Mouse (Mus musculus) midbrain, postnatal 0 days (tissue): ENCODE measurements at regions not wholly inside any gene's neighbourhood (a gene's known extent, or its start where the extent isn't known, plus 50 kb on each side); places are given as distances from the start of the nearest gene placed in this dataset.

Experiments
- ATAC-seq: fragments of 200-750 bp; cut with Nextera tagmentation; 2 replicates; pipeline ENCODE4 v1.8.0; 2017; ENCODE audit warnings: moderate number of reproducible peaks, mild to moderate bottlenecking, moderate TSS enrichment, moderate library complexity; ENCODE audit not compliant: low FRiP score
- DNase-seq: peaks from one replicate; pipeline ENCODE4 v3.0.0-alpha.2; 2015; ENCODE audit warnings: low spot score
- H3K27ac ChIP-seq: fragments of 300-500 bp; sonication (generic); 2 replicates; pipeline ENCODE4 v1.5.1; 2014; ENCODE audit warnings: low read depth, mild to moderate bottlenecking, low read length, mixed read lengths
- H3K27me3 ChIP-seq: fragments of 300-500 bp; sonication (generic); 2 replicates; pipeline ENCODE4 v1.6.1; 2014; ENCODE audit warnings: low read length, control low read depth, mixed read lengths; ENCODE audit not compliant: insufficient read depth
- H3K36me3 ChIP-seq: fragments of 300-500 bp; sonication (generic); 2 replicates; pipeline ENCODE4 v1.6.1; 2014; ENCODE audit warnings: low read length, control low read depth, mixed read lengths; ENCODE audit not compliant: insufficient read depth
- H3K4me1 ChIP-seq: fragments of 300-500 bp; sonication (generic); 2 replicates; pipeline ENCODE4 v1.6.1; 2014; ENCODE audit warnings: mild to moderate bottlenecking, control low read depth, antibody characterized with exemption, low read length, mixed read lengths; ENCODE audit not compliant: insufficient read depth
- H3K4me2 ChIP-seq: fragments of 300-500 bp; sonication (generic); 2 replicates; pipeline ENCODE4 v1.6.1; 2014; ENCODE audit warnings: low read depth, mild to moderate bottlenecking, low read length, mixed read lengths; ENCODE audit not compliant: poor library complexity, severe bottlenecking
- H3K4me3 ChIP-seq: fragments of 300-500 bp; sonication (generic); 2 replicates; pipeline ENCODE4 v1.5.1; 2014; ENCODE audit warnings: low read depth, mild to moderate bottlenecking, low read length, moderate library complexity
- H3K9ac ChIP-seq: fragments of 300-500 bp; sonication (generic); replicated peaks from 2 replicates; pipeline ENCODE4 v1.6.1; 2014; ENCODE audit warnings: mild to moderate bottlenecking, low read length, moderate library complexity, mixed read lengths; ENCODE audit not compliant: poor library complexity, severe bottlenecking
- H3K9me3 ChIP-seq: fragments of 300-500 bp; sonication (generic); 2 replicates; pipeline ENCODE4 v1.6.1; 2016; ENCODE audit warnings: low read length, control low read depth
- CTCF ChIP-seq: IDR thresholded peaks from 2 replicates; pipeline ENCODE4 v1.5.1; 2016; ENCODE audit warnings: antibody characterized with exemption, mild to moderate bottlenecking
- WGBS: fragments of 180-500 bp; shearing (Covaris S2); extraction: QIAGEN DNeasy Blood & Tissue Kit; methylation state at CpG from one replicate; pipeline ENCODE4 v1.1.7; 2014; 5-methylcytosine and 5-hydroxymethylcytosine counted together

DNA sequence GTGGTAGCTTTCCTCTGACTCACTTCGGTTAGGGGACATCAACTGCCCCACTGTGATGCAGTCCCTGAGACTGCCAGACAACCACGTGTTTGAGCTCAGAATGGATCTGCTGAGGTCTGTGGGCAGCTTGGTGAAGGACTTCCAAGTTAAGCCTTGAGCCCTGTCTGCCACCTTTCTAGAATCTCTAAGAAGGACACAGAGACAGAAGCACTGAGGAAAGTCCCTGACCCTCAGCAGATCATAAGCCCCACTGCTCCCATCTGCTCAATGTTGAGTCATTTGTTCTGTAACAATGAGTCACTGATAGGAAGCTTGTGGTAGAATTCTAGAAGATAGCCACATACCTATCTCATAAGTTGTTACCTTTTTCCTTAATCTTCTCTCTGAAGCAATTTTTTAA, 315.4 kb downstream of the Rps6kc1 start:
- H3K4me3 ChIP-seq = no peak overlapping the region
- WGBS = 83% methylated on average over 2 of the region's 2 CpGs
- H3K27ac ChIP-seq = no peak overlapping the region
- no peaks in the 10 kb centered on the region for H3K4me1 ChIP-seq
- no peak overlapping the region for H3K9ac ChIP-seq
- ATAC-seq (no peak), DNase-seq (no peak)
- H3K4me2 ChIP-seq = no peak overlapping the region
- no peak for TF ChIP-seq CTCF
- H3K36me3 ChIP-seq = no peaks in the 10 kb centered on the region
- H3K27me3 ChIP-seq = no peaks in the 10 kb centered on the region
- no peaks in the 10 kb centered on the region for H3K9me3 ChIP-seq

DNA sequence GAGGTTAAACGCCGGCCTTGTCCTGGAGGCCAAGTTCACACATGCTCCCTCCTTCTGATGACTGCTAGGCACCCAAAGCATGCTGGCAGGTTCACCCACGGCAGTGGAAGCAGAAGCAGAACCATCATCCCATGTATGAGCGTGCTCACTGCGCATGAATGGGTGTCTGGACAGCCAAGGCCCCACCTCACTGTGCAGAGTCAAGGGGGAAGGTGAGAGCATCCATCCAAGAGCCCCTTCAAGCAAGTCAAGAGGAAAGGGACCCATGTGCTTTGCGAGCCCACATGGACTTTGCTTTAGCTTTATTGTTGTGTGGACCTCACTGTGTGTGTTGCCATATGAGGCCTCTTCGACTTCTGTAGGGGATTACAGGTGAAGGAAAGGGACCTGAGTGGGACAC, 319.9 kb downstream of the Rps6kc1 start:
- no peaks in the 10 kb centered on the region for H3K36me3 ChIP-seq
- no peaks in the 10 kb centered on the region for H3K9me3 ChIP-seq
- no peaks in the 10 kb centered on the region for H3K4me1 ChIP-seq
- TF ChIP-seq CTCF = no peak
- 94% methylated on average over 7 of the region's 7 CpGs for WGBS
- DNase-seq = no peak
- no peak overlapping the region for H3K4me3 ChIP-seq
- H3K9ac ChIP-seq = no peak overlapping the region
- H3K27ac ChIP-seq = no peak overlapping the region
- H3K27me3 ChIP-seq = no peaks in the 10 kb centered on the region
- H3K4me2 ChIP-seq = no peak overlapping the region
- ATAC-seq = no peak

DNA sequence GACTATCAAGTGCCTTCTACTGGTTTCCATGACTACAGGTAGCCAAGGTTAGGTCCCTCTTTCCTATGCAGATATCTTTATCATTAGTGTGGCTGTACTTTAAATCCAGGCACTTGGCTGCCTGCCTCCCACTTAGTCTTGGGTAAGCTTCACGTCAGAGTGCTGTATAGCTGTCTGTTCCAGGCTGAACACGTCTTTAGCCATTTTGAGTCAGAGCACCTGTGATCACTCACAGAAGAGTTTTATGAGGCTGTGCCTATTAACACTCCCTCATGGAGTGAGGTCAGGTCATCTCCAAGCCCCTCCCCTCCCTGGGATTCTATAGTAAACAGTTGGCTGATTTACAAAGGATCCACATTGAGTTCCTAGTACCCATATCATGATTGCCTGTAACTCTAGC, 322.0 kb downstream of the Rps6kc1 start:
- Histone ChIP-seq H3K4me3 (no peak overlapping the region), H3K4me2 (no peak overlapping the region), H3K9me3 (no peaks in the 10 kb centered on the region), H3K27me3 (no peaks in the 10 kb centered on the region), H3K27ac (no peak overlapping the region), H3K4me1 (no peaks in the 10 kb centered on the region), H3K36me3 (no peaks in the 10 kb centered on the region), H3K9ac (no peak overlapping the region)
- TF ChIP-seq CTCF = no peak
- 81% methylated on average over 2 of the region's 2 CpGs for WGBS
- ATAC-seq (no peak), DNase-seq (no peak)

- Histone ChIP-seq H3K4me1 (no peaks in the 10 kb centered on the region), H3K27me3 (no peaks in the 10 kb centered on the region), H3K36me3 (no peaks in the 10 kb centered on the region), H3K4me3 (no peak overlapping the region), H3K4me2 (no peak overlapping the region), H3K9ac (no peak overlapping the region), H3K9me3 (no peaks in the 10 kb centered on the region), H3K27ac (no peak overlapping the region)
- no peak for TF ChIP-seq CTCF
- ATAC-seq (no peak), DNase-seq (no peak)
- 85% methylated on average over 6 of the region's 6 CpGs for WGBS
Measured at GRCm38 (mm10) chr1:190583272-190583671, 328.3 kb downstream of the Rps6kc1 start.

DNA sequence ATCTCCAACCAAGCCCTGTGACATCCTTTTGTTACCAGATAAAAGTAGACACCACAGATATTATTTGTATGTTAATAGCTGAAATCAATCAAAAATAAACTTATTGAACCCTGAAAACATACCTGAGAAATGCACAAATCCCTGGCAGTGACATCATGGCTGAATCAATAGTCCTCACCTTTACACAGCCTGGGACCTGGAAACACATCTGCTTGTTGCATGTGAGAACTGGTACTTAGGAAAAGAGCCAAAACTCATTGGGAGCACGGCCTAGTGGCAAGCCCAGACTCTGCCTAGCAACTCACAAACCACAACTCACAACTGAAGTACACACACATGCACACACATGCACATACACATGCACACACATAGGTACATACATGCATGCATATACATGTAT, 330.9 kb downstream of the Rps6kc1 start:
- no peaks in the 10 kb centered on the region for H3K27me3 ChIP-seq
- ATAC-seq (no peak), DNase-seq (no peak)
- TF ChIP-seq CTCF = no peak
- no peak overlapping the region for H3K4me2 ChIP-seq
- no peak overlapping the region for H3K4me3 ChIP-seq
- 97% methylated on average over 1 of the region's 1 CpGs for WGBS
- H3K27ac ChIP-seq = no peak overlapping the region
- no peaks in the 10 kb centered on the region for H3K9me3 ChIP-seq
- H3K36me3 ChIP-seq = no peaks in the 10 kb centered on the region
- H3K9ac ChIP-seq = no peak overlapping the region
- H3K4me1 ChIP-seq = no peaks in the 10 kb centered on the region

GRCm38 (mm10) chr1:190570981-190571380, 340.6 kb downstream of the Rps6kc1 start:
- WGBS = 40% methylated on average over 4 of the region's 4 CpGs
- no peak overlapping the region for H3K27ac ChIP-seq
- TF ChIP-seq CTCF = no peak
- H3K4me3 ChIP-seq = no peak overlapping the region
- no peaks in the 10 kb centered on the region for H3K9me3 ChIP-seq
- no peaks in the 10 kb centered on the region; the same call in 1 of the 2 replicates for H3K4me1 ChIP-seq
- no peak for ATAC-seq
- no peak overlapping the region for H3K9ac ChIP-seq
- no peaks in the 10 kb centered on the region for H3K27me3 ChIP-seq
- no peaks in the 10 kb centered on the region for H3K36me3 ChIP-seq
- DNase-seq = no peak
- H3K4me2 ChIP-seq = no peak overlapping the region

GRCm38 (mm10) chr1:190570563-190570962, 341.0 kb downstream of the Rps6kc1 start:
- 55% methylated on average over 10 of the region's 10 CpGs for WGBS
- no peak for ATAC-seq
- H3K4me3 ChIP-seq = no peak overlapping the region

More at GRCm38 (mm10) chr1:190570563-190570962, 341.0 kb downstream of the Rps6kc1 start:
- H3K36me3 ChIP-seq = no peaks in the 10 kb centered on the region
- DNase-seq = no peak
- no peaks in the 10 kb centered on the region; the same call in 1 of the 2 replicates for H3K4me1 ChIP-seq
- H3K9me3 ChIP-seq = no peaks in the 10 kb centered on the region
- H3K27me3 ChIP-seq = no peaks in the 10 kb centered on the region
- H3K4me2 ChIP-seq = no peak overlapping the region
- TF ChIP-seq CTCF = no peak
- no peak overlapping the region for H3K27ac ChIP-seq
- H3K9ac ChIP-seq = no peak overlapping the region
